Mouse (Mus musculus): Measurements from ENCODE around the gene Rpl36al.

Gene Rpl36al

GRCm38 (mm10) chr12:69183583-69184308, at the start of gene Rpl36al, which contains the start of gene Mgat2:
TSS of gene Rpl36al (minus strand) at chr12:69184083.
TSS of gene Mgat2 (plus strand) at chr12:69184157.
- in situ Hi-C loops (cut with MboI), result no loop called here

DNA sequence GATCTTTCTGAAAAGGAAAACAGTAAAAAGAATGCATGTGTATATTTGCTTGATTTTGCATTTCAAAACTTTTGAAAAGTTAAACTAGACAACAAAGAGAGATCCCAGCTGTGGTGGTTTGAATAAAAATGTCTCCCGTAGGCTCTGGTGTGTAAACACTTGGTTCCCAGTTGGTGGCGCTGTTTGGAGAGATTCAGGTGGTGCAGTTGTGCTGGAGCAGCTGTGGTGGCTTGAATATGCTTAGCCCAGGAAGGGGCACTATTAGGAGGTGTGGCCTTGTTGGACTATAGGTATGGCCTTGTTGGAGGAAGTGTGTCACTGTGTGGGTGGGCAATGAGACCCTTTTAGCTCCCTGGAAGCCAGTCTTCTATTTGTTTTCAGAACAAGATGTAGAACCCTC, 45.4 kb upstream of the Rpl36al start:
- in situ Hi-C loops (cut with MboI), result no loop called here

GRCm38 (mm10) chr12:69227776-69228466, 44.0 kb upstream of the Rpl36al start, which contains the start of gene Pole2:
TSS of gene Pole2 (minus strand) at chr12:69228195.
- in situ Hi-C loops (cut with MboI), result no loop called here

DNA sequence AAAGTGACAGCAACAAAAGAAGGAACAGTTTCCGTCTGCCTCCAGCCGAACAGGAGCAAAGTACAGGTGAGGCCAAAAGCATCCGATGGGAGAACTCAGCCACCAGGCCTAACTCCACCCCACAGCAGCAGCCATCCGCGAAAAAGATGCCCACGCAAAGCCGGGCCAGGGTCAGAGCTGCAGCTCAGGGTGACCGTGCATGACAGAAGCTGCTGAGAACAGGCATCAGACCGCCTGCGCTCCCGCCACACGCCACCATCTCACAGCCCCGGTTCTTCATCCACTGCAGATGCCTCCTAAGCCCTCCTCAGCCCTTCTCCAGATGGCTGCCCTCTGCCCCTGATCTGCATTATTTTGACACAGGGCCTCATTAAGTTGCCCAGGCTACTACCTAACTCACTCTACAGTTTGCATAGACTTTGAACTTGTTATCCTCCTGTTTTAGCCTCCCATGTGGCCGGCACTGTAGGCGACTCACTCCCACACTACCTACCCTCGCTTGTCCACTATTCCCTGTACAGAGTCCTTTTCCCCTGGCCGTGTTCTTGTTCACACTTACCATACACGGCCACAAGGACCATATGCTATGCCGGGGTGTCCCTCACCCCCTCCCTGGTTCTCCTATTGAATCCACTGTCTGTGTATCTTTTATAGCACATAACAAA, 36.9 kb upstream of the Rpl36al start:
- in situ Hi-C loops (cut with MboI), result no loop called here

GRCm38 (mm10) chr12:69216587-69216986, 32.7 kb upstream of the Rpl36al start:
- in situ Hi-C loops (cut with MboI), result no loop called here

DNA sequence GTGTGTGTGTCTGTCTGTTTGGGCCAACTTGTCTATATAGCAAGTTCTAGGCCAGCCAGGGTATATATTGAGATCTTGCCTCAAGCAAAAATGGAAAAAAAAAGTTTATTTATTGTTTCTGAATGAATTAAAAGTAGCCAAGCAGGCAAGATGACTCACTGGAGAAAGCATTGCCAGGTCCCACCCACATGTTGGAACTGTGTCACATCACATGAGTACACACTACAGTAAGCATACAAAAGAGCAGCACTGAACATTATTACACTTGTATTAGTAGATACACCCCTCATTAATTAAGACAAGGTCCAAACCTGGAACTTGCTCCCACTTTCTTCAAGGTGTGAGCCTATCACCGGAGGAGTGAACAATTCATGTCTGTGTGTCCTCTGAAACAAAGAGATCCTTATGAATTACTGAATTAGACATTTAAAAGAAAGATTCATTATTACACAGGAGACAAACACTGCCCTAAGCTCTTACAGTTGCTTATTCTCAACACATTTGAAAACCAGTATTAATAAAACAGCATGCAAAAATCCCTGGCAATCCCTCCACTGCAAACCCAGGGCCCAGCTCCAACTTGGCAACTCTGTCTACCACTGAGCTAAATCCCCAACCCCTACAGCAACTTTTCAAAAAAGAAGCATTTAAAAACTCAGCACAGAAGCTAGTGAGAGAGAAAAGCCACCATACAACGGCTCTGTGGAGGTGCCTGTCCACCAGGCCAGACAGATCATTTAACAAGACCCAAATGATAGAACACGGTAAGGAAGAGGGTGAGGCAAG, 31.3 kb upstream of the Rpl36al start:
- in situ Hi-C loops (cut with MboI), result no loop called here

- in situ Hi-C loops (cut with MboI), result no loop called here
Measured at GRCm38 (mm10) chr12:69214393-69214792, 30.5 kb upstream of the Rpl36al start.

DNA sequence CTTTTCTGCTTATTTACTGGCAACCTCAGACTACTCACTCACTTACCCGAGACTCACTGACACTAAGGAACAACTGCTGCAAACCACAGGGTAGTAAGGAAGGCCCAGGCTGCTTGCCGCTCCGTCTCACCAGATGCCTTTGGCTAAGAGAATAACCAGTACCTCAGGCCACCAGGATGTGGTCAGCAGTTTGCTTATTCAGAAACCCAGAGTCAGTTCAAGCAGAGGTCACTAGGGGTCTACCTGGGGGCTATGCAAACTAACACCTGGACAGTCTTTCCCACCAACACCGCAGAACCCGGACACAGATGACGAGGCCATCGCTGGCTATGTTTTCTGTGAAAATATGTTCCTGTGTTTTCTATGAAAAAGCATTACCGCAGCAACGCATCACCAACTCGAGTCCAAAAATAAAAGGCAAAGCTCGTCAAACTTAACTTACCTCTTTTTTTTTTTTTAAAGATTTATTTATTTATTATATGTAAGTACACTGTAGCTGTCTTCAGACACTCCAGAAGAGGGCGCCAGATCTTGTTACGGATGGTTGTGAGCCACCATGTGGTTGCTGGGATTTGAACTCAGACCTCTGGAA, 29.4 kb upstream of the Rpl36al start:
- in situ Hi-C loops (cut with MboI), result no loop called here

DNA sequence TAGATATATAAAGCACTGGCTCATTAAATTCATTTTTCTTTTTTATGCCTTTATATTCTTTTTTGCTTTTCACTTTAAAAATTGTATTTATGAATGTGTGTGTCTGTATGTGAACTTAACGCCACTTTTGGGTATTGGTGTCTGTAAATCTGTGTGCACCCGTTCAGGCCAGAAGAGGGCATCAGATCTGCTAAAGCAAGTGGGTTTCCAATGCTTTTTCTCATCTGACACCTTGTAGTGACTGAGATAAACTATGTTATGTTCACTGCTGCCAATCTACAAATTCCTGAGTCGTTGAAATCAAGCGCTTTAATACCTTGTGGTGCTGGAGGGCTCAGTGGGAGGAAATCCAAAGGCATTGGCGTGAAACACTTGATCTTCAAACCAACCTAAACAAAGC, 27.2 kb upstream of the Rpl36al start:
- in situ Hi-C loops (cut with MboI), result no loop called here

DNA sequence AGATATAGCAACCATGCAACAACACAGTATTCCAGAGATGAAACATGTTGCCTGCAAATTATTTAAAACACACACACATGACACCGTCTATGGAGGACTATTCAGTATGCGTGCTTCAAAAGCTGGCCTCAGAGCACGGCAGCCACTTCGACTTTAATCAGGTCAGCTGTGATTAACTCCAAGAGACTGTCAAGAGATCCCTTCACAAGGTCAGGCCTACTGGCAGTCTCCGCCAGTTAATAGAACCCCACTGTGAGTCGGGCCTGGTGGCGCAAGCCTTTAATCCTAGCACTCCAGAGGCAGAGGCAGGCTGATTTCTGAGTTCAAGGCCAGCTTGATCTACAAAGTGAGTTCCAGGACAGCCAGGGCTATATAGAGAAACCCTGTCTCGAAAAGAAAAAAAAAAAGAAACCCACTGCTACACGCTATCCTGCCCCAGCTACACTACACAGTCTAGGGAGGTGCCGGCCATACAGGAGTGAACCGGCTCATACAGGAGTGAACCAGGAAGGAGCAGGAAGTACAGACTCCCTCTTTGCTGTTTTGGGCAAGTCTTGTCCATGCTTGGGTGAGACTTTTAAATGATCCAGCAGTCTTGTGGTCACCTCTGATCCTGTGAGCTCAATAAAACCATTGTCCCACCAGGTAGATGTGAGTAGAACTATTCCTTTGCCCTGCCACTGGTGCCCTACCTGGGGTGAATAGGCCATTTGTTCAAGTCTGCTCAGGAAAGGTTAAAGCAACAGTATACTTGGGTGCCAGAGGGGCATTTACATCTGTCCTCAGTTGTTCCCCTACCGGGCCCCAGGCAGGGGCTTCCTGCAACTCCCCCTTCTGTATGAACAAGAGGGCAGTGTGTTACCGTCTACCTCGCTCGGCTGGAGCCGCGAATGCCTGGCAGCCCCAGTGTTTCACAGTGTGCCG, 26.4 kb upstream of the Rpl36al start:
- in situ Hi-C loops (cut with MboI), result no loop called here

DNA sequence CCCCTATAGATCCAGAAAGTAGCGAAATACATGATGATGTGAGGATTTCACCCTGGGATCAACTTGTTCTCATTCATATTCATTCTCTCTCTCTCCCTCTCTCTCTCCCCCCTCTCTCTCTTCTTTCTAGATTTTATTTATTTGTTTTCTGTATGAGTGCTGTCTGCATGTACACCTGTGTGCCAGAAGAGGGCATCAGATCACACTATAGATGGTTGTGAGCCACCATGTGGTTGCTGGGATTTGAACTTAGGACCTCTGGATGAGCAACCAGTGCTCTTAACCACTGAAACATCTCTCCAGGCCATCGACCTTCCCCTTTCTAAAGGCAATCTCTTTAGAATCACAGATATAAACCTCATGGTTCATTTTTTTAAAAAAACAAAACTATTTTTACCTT, 24.6 kb upstream of the Rpl36al start:
- in situ Hi-C loops (cut with MboI), result no loop called here

DNA sequence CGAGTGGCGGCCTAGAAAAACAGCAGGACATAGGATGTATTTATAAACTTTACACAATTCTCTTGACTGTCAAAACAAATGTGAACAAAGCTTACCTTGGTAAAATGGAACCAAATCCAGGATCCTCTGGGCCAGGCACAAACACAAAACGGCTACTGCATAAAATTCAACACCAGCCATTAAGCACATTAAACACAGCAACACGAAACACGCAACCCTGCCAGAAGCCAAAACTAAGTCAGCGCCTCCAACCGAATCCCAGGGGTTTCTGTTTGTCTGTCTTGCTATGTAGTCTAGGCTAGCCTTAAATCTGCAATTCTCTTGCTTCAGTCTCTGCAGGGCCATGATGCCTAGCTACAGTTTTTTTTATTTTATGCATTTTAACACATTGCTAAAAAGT, 24.0 kb upstream of the Rpl36al start:
- in situ Hi-C loops (cut with MboI), result no loop called here

DNA sequence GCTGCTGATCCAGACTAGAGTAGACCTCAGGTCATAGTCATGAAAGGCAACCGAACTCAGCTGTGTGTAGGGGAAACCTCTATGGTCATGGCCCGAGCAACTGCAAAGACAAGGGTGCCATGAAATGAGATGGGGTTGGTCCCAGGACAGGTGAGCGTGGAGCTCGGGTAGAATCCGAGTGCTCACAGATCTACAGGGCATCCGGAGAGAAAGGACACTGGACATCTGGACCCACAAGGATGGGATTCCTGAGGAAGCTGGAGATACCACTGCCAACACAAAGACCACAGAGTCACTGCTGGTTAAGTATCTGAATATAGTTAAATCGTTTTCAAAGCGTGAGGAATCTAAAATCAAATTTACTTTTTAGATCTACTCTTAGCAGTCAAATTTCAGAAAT, 23.5 kb upstream of the Rpl36al start:
- in situ Hi-C loops (cut with MboI), result no loop called here

DNA sequence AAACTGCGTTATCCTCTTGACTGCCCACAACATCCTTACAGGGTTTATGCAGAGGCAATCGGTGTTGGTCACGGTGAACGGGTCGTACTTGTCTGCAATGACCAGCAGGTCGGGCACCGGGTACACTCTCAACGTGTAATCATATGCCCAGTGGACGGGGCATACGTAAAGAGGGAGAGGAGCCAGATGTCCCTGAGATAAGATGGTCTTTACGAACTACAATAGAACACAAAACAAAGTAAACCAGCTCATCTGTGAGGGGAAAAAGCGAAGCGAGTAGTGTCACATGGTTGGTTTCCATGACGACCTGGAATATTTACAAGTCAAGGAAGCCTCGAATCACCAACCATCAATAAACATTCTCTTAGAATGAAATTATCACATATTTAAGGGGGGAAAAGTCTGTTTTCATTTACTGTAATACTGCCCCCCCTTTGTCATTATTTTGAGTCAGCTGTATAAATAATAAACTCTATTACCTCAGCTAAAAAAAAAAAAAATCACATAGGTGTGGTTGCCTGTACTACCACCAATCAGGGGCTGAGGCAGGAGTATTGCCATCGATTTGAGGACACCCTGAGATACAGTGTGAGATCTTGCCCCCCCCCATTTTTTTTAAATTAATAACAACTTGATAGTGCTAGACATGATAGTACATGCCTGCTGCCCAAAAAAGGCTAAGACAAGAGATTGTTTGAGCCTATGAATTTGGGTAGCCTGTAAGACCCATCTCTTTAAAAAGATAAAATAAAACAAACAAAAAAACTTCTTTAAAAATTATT, 20.4 kb upstream of the Rpl36al start, which contains the start of gene Gm49384:
Gene Gm49384 (minus strand): TSS at position 216 of the 782 bp plus-strand sequence.
- in situ Hi-C loops (cut with MboI), result no loop called here

- in situ Hi-C loops (cut with MboI), result no loop called here
Measured at GRCm38 (mm10) chr12:69198985-69199384, 15.1 kb upstream of the Rpl36al start.

- in situ Hi-C loops (cut with MboI), result no loop called here
Measured at GRCm38 (mm10) chr12:69198164-69198535, 14.3 kb upstream of the Rpl36al start, which contains the start of gene Dnaaf2. TSS of gene Dnaaf2 (minus strand) at chr12:69198429.

DNA sequence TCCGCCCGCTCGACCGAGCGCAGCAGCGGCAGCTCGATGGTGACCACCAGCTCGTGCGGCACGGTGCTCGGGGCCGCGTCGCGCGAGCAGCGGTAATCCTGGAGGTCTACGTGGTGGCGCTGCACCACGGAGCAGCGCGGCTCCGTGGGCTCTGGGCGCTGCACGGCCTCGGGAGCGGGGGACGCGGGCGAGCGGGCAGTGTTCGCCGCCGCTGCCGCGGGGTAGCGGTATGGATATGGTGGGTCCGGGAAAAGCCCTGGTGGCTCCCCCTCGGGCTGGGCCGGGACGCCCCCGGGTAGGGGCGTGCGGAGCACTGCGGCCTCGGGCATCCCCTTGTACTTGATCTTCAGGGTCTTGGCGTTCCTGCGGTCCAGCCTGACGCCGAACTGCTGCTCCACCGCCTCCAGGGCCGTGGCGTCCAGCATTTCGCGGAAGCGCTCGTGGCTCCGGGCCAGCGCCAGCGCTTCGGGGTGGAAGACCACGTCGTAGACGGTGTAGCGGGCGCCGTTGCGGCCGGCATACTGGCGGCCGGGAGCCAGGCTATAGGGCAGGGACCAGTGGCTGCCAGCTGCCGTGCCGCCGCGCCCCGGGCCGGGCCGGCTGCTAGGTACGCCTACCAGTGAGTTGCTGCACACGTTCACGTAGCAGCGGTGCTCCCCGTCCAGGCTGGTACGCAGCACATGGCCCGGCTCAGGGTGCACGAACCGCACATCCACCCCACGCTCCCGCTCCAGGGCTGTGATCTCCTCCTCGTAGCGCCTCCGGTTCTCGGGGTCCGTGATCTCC, 13.7 kb upstream of the Rpl36al start:
- in situ Hi-C loops (cut with MboI), result no loop called here

- in situ Hi-C loops (cut with MboI), result no loop called here
Measured at GRCm38 (mm10) chr12:69196444-69197377, 12.8 kb upstream of the Rpl36al start, which contains the start of gene Gm49383. TSS of gene Gm49383 (minus strand) at chr12:69197104.

Measured in mature B cell (primary cell).